Mouse (Mus musculus): ENCODE data around the gene Atg5. TPM values are rescaled to one million over a fixed set of nuclear protein-coding genes. Genes with fewer than 3 reads are reported as not detected.

The Atg5 gene
- polyA plus RNA-seq, 1 experiment: 28.7 TPM

DNA sequence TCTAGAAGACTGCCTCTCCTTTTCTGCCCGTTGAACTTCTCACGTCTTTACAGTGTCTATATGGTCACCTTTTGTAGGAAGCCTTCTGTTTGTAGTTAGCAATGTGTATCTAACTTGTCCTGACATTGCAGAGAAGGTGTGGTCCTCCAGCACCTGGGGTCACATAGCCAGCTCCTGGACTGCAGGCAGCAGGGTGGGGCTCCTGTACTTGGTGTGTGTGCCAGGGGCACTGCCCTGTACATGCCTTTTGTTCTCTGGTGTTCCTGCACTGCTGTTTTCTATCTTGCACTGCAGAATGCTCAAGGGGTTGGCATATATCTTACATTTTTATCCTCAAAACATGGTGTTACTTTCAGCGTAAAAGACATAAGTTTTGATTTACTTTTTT lies 36.2 kb downstream of the Atg5 start:
- no peaks in the 10 kb centered on the region for H3K27me3 ChIP-seq (ENCODE audit: control insufficient read depth, insufficient read depth, low read length, poor library complexity, severe bottlenecking)
- TF ChIP-seq POLR2A (IDR thresholded peaks at IDR 0.05; ENCODE audit: insufficient read depth, low read length) (no peak), CTCF (IDR thresholded peaks at IDR 0.05; ENCODE audit: low read depth, low read length) (no peak), EP300 (IDR thresholded peaks at IDR 0.05; ENCODE audit: insufficient read depth, low read depth, low read length) (no peak)
- H3K9me3 ChIP-seq (replicated peaks; ENCODE audit: control insufficient read depth, insufficient read depth, low read length, poor library complexity, severe bottlenecking): no peaks in the 10 kb centered on the region
- H3K4me3 ChIP-seq (ENCODE audit: low read depth, low read length): no peak overlapping the region
- H3K27ac ChIP-seq (ENCODE audit: insufficient read depth, low read length): no peak overlapping the region
- H3K36me3 ChIP-seq (ENCODE audit: control insufficient read depth, insufficient read depth, low read length, poor library complexity, severe bottlenecking): peaks cover 3% of the 10 kb centered on the region
- no peak overlapping the region for H3K9ac ChIP-seq (ENCODE audit: low read depth, poor library complexity, severe bottlenecking)
- peaks cover 2% of the 10 kb centered on the region for H3K4me1 ChIP-seq (ENCODE audit: control insufficient read depth, insufficient read depth, low read length)

GRCm38 (mm10) chr10:44304845-44305244 lies 36.7 kb downstream of the Atg5 start:
- Histone ChIP-seq H3K27ac (ENCODE audit: insufficient read depth, low read length) (no peak overlapping the region), H3K9me3 (replicated peaks; ENCODE audit: control insufficient read depth, insufficient read depth, low read length, poor library complexity, severe bottlenecking) (no peaks in the 10 kb centered on the region), H3K9ac (ENCODE audit: low read depth, poor library complexity, severe bottlenecking) (no peak overlapping the region), H3K27me3 (ENCODE audit: control insufficient read depth, insufficient read depth, low read length, poor library complexity, severe bottlenecking) (no peaks in the 10 kb centered on the region), H3K36me3 (ENCODE audit: control insufficient read depth, insufficient read depth, low read length, poor library complexity, severe bottlenecking) (peaks cover 3% of the 10 kb centered on the region), H3K4me1 (ENCODE audit: control insufficient read depth, insufficient read depth, low read length) (peaks cover 2% of the 10 kb centered on the region), H3K4me3 (ENCODE audit: low read depth, low read length) (no peak overlapping the region)
- no peak for TF ChIP-seq EP300 (IDR thresholded peaks at IDR 0.05; ENCODE audit: insufficient read depth, low read depth, low read length)

- Histone ChIP-seq H3K9me3 (replicated peaks; ENCODE audit: control insufficient read depth, insufficient read depth, low read length, poor library complexity, severe bottlenecking) (no peaks in the 10 kb centered on the region), H3K27me3 (ENCODE audit: control insufficient read depth, insufficient read depth, low read length, poor library complexity, severe bottlenecking) (no peaks in the 10 kb centered on the region), H3K36me3 (ENCODE audit: control insufficient read depth, insufficient read depth, low read length, poor library complexity, severe bottlenecking) (peaks cover 3% of the 10 kb centered on the region), H3K27ac (ENCODE audit: insufficient read depth, low read length) (no peak overlapping the region), H3K4me3 (ENCODE audit: low read depth, low read length) (no peak overlapping the region), H3K9ac (ENCODE audit: low read depth, poor library complexity, severe bottlenecking) (no peak overlapping the region), H3K4me1 (ENCODE audit: control insufficient read depth, insufficient read depth, low read length) (peaks cover 2% of the 10 kb centered on the region)
- TF ChIP-seq POLR2A (IDR thresholded peaks at IDR 0.05; ENCODE audit: insufficient read depth, low read length) (no peak), EP300 (IDR thresholded peaks at IDR 0.05; ENCODE audit: insufficient read depth, low read depth, low read length) (no peak), CTCF (IDR thresholded peaks at IDR 0.05; ENCODE audit: low read depth, low read length) (no peak)
Observed at GRCm38 (mm10) chr10:44306308-44306707, 38.1 kb downstream of the Atg5 start.

- H3K4me1 ChIP-seq (ENCODE audit: control insufficient read depth, insufficient read depth, low read length): peaks cover 2% of the 10 kb centered on the region
Observed at GRCm38 (mm10) chr10:44308280-44308679, 40.1 kb downstream of the Atg5 start.

DNA sequence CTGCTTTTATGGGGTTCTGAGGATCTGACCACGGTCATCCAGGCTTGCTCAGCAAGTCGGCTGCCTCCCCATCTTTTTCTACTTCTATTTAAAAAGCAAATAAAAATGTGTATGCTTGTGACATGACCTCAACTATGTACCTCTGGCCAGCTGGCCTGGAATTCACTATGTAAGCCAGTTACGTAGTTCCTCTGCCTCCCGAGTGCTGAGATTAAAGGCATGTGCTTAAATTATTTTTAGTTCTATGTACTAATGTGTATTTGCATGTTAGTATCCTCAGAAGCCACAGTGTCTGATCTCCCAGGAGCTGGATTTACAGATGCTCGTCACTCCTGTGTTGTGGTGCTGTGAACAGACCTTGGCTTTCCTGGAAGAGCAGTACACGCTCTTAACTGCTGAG lies 41.1 kb downstream of the Atg5 start:
- H3K9ac ChIP-seq (ENCODE audit: low read depth, poor library complexity, severe bottlenecking): no peak overlapping the region
- no peaks in the 10 kb centered on the region for H3K9me3 ChIP-seq (replicated peaks; ENCODE audit: control insufficient read depth, insufficient read depth, low read length, poor library complexity, severe bottlenecking)
- peaks cover 1% of the 10 kb centered on the region for H3K4me1 ChIP-seq (ENCODE audit: control insufficient read depth, insufficient read depth, low read length)
- peaks cover 3% of the 10 kb centered on the region for H3K36me3 ChIP-seq (ENCODE audit: control insufficient read depth, insufficient read depth, low read length, poor library complexity, severe bottlenecking)
- H3K27me3 ChIP-seq (ENCODE audit: control insufficient read depth, insufficient read depth, low read length, poor library complexity, severe bottlenecking): no peaks in the 10 kb centered on the region
- no peak overlapping the region for H3K4me3 ChIP-seq (ENCODE audit: low read depth, low read length)
- no peak for TF ChIP-seq CTCF (IDR thresholded peaks at IDR 0.05; ENCODE audit: low read depth, low read length)
- no peak for TF ChIP-seq EP300 (IDR thresholded peaks at IDR 0.05; ENCODE audit: insufficient read depth, low read depth, low read length)
- no peak for TF ChIP-seq POLR2A (IDR thresholded peaks at IDR 0.05; ENCODE audit: insufficient read depth, low read length)
- no peak overlapping the region for H3K27ac ChIP-seq (ENCODE audit: insufficient read depth, low read length)

More at GRCm38 (mm10) chr10:44308280-44308679, 40.1 kb downstream of the Atg5 start:
- H3K9me3 ChIP-seq (replicated peaks; ENCODE audit: control insufficient read depth, insufficient read depth, low read length, poor library complexity, severe bottlenecking): no peaks in the 10 kb centered on the region
- H3K36me3 ChIP-seq (ENCODE audit: control insufficient read depth, insufficient read depth, low read length, poor library complexity, severe bottlenecking): peaks cover 3% of the 10 kb centered on the region
- TF ChIP-seq CTCF (IDR thresholded peaks at IDR 0.05; ENCODE audit: low read depth, low read length) (no peak), POLR2A (IDR thresholded peaks at IDR 0.05; ENCODE audit: insufficient read depth, low read length) (no peak), EP300 (IDR thresholded peaks at IDR 0.05; ENCODE audit: insufficient read depth, low read depth, low read length) (no peak)
- H3K27me3 ChIP-seq (ENCODE audit: control insufficient read depth, insufficient read depth, low read length, poor library complexity, severe bottlenecking): no peaks in the 10 kb centered on the region
- H3K4me3 ChIP-seq (ENCODE audit: low read depth, low read length): no peak overlapping the region
- no peak overlapping the region for H3K27ac ChIP-seq (ENCODE audit: insufficient read depth, low read length)
- H3K9ac ChIP-seq (ENCODE audit: low read depth, poor library complexity, severe bottlenecking): no peak overlapping the region

- Histone ChIP-seq H3K4me1 (ENCODE audit: control insufficient read depth, insufficient read depth, low read length) (peaks cover 5% of the 10 kb centered on the region), H3K27ac (ENCODE audit: insufficient read depth, low read length) (no peak overlapping the region), H3K4me3 (ENCODE audit: low read depth, low read length) (no peak overlapping the region), H3K9ac (ENCODE audit: low read depth, poor library complexity, severe bottlenecking) (peak overlapping the region; percentile 27; the same call in 1 of the 2 replicates), H3K9me3 (replicated peaks; ENCODE audit: control insufficient read depth, insufficient read depth, low read length, poor library complexity, severe bottlenecking) (no peaks in the 10 kb centered on the region), H3K27me3 (ENCODE audit: control insufficient read depth, insufficient read depth, low read length, poor library complexity, severe bottlenecking) (no peaks in the 10 kb centered on the region), H3K36me3 (ENCODE audit: control insufficient read depth, insufficient read depth, low read length, poor library complexity, severe bottlenecking) (0 out of 2 replicates have a peak, but pooled peaks cover 3% of the 10 kb centered on the region)
- no peak for TF ChIP-seq POLR2A (IDR thresholded peaks at IDR 0.05; ENCODE audit: insufficient read depth, low read length)
- 0 out of 2 replicates have a peak, but pooled peaks have one; percentile 32 for TF ChIP-seq EP300 (IDR thresholded peaks at IDR 0.05; ENCODE audit: insufficient read depth, low read depth, low read length)
Observed at GRCm38 (mm10) chr10:44315276-44315675, 47.1 kb downstream of the Atg5 start.

All from ES-Bruce4 (cell line).